Mouse (Mus musculus): Measurements from ENCODE around the gene Bsdc1. TPM values are rescaled to one million over a fixed set of nuclear protein-coding genes. Genes with fewer than 3 reads are reported as not detected.

Gene Bsdc1
- 63.6 and 67.3 TPM in 2 replicates for polyA plus RNA-seq (2015; fragmentation: Nextera tagmentation; extraction: Ambion mirVana)

GRCm38 (mm10) chr4:129461183-129461960 lies at the start of gene Bsdc1:
Gene Bsdc1 (plus strand): TSS chr4:129461581.

GRCm38 (mm10) chr4:129440340-129441063 lies 20.9 kb upstream of the Bsdc1 start, which contains the start of gene Zbtb8b:
Gene Zbtb8b (minus strand): TSS chr4:129440853.

GRCm38 (mm10) chr4:129490972-129491880 lies 29.8 kb downstream of the Bsdc1 start, which contains the start of the genes Tssk3 and Fam229a:
Gene Tssk3 (minus strand): TSS chr4:129491022.
Gene Fam229a (plus strand): TSS chr4:129491190.

GRCm38 (mm10) chr4:129513086-129513767 lies 51.8 kb downstream of the Bsdc1 start, which contains the start of gene Marcksl1:
Gene Marcksl1 (plus strand): TSS chr4:129513581.

Other genes starting within 250 kb of the Bsdc1 start
- gene C77080, start 200.2 kb upstream of the Bsdc1 start, polyA plus RNA-seq (2015; fragmentation: Nextera tagmentation; extraction: Ambion mirVana): 0.59 and 0.96 TPM in 2 replicates
- 0.78 and 0.84 TPM in 2 replicates for gene Sync, start 174.0 kb upstream of the Bsdc1 start, polyA plus RNA-seq (2015; fragmentation: Nextera tagmentation; extraction: Ambion mirVana)
- 313 and 348 TPM in 2 replicates for gene Rbbp4, start 126.2 kb upstream of the Bsdc1 start, polyA plus RNA-seq (2015; fragmentation: Nextera tagmentation; extraction: Ambion mirVana)
- gene Zbtb8os, start 125.9 kb upstream of the Bsdc1 start, polyA plus RNA-seq (2015; fragmentation: Nextera tagmentation; extraction: Ambion mirVana): 31.7 and 32.9 TPM in 2 replicates
- gene Zbtb8a, start 83.5 kb upstream of the Bsdc1 start, polyA plus RNA-seq (2015; fragmentation: Nextera tagmentation; extraction: Ambion mirVana): 7.3 and 8.1 TPM in 2 replicates
- 0.26 and 0.28 TPM in 2 replicates for gene Zbtb8b, start 20.7 kb upstream of the Bsdc1 start, polyA plus RNA-seq (2015; fragmentation: Nextera tagmentation; extraction: Ambion mirVana)
- gene Tssk3, start 29.4 kb downstream of the Bsdc1 start, polyA plus RNA-seq (2015; fragmentation: Nextera tagmentation; extraction: Ambion mirVana): 0.10 TPM in 1 of 2 replicates, not detected in the other
- gene Fam229a, start 29.6 kb downstream of the Bsdc1 start, polyA plus RNA-seq (2015; fragmentation: Nextera tagmentation; extraction: Ambion mirVana): 0.74 and 0.83 TPM in 2 replicates
- gene Marcksl1, start 52.0 kb downstream of the Bsdc1 start, polyA plus RNA-seq (2015; fragmentation: Nextera tagmentation; extraction: Ambion mirVana): 93.7 and 116 TPM in 2 replicates
- 127 and 132 TPM in 2 replicates for gene Hdac1, start 81.1 kb downstream of the Bsdc1 start, polyA plus RNA-seq (2015; fragmentation: Nextera tagmentation; extraction: Ambion mirVana)
- gene Lck, start 112.1 kb downstream of the Bsdc1 start, polyA plus RNA-seq (2015; fragmentation: Nextera tagmentation; extraction: Ambion mirVana): 7.3 and 7.8 TPM in 2 replicates
- 11.2 and 17.2 TPM in 2 replicates for gene Fam167b, start 117.0 kb downstream of the Bsdc1 start, polyA plus RNA-seq (2015; fragmentation: Nextera tagmentation; extraction: Ambion mirVana)
- gene Eif3i, start 139.1 kb downstream of the Bsdc1 start, polyA plus RNA-seq (2015; fragmentation: Nextera tagmentation; extraction: Ambion mirVana): 233 and 235 TPM in 2 replicates
- gene Tmem234, start 139.1 kb downstream of the Bsdc1 start, polyA plus RNA-seq (2015; fragmentation: Nextera tagmentation; extraction: Ambion mirVana): 185 and 186 TPM in 2 replicates
- 0.81 and 1.3 TPM in 2 replicates for gene Dcdc2b, start 152.7 kb downstream of the Bsdc1 start, polyA plus RNA-seq (2015; fragmentation: Nextera tagmentation; extraction: Ambion mirVana)
- gene Iqcc, start 157.5 kb downstream of the Bsdc1 start, polyA plus RNA-seq (2015; fragmentation: Nextera tagmentation; extraction: Ambion mirVana): 15.1 and 15.3 TPM in 2 replicates
- 36.7 and 45.7 TPM in 2 replicates for gene Ccdc28b, start 162.4 kb downstream of the Bsdc1 start, polyA plus RNA-seq (2015; fragmentation: Nextera tagmentation; extraction: Ambion mirVana)
- 29.9 and 30.4 TPM in 2 replicates for gene Txlna, start 179.5 kb downstream of the Bsdc1 start, polyA plus RNA-seq (2015; fragmentation: Nextera tagmentation; extraction: Ambion mirVana)
- 5.4 and 6.5 TPM in 2 replicates for gene Kpna6, start 211.2 kb downstream of the Bsdc1 start, polyA plus RNA-seq (2015; fragmentation: Nextera tagmentation; extraction: Ambion mirVana)
- gene Tmem39b, start 235.3 kb downstream of the Bsdc1 start, polyA plus RNA-seq (2015; fragmentation: Nextera tagmentation; extraction: Ambion mirVana): 4.9 and 5.1 TPM in 2 replicates